Mouse (Mus musculus): ENCODE data around the gene Arhgef3.
"Not testable (repeated sequence)": the region's sequence is repeated elsewhere in the genome, so short reads cannot be mapped to it uniquely, and the experiment has no call there.

Gene Arhgef3

DNA sequence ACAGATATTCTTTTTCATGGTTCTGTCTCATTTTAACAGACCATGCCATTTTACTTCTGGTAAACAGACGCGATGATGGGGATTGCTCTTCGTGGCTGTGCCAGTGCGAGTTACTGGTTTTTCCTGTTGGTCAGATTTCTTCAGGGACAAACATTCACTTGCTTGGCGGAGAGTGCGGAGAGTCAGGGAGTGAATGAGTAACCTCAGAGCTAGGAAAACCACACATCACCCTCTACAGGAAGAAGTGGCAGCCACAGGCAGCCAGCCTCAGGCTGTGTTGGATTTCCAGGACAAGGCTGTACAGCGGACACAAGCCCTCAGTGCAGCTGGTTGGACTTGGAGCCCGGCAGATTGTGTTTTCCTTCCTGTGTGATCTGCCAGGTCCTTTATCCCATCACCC lies 82.3 kb downstream of the Arhgef3 start:
- no peak for DNase-seq (ENCODE audit: low spot score)

DNA sequence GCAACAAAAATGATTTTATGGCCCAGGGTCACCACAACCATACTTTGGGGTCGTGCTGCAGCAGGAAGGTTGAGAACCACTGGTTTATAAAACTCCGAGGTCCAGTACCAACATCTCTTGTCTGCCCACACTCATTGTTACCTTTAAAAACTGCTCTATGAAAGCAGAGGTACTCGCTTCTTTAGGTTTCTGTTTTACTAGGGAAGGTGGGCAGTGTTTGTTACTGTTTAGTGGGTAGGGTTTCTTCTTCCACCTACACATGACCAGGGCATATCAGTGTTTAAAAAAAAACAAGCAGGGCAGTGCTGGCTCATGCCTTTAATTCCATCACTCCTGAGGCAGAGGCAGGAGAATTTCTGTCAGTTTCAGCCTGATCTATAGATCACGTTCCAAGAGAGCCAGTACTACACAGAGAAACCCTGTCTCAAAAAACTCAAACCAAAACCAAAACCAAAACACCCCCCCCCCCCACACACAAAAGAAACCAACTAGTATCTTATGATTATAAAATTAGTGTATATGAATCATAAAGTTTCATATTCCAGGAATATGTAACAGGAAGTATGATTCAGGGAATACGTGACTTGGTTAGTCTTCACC lies 83.9 kb downstream of the Arhgef3 start:
- no peak for DNase-seq (ENCODE audit: low spot score)

DNA sequence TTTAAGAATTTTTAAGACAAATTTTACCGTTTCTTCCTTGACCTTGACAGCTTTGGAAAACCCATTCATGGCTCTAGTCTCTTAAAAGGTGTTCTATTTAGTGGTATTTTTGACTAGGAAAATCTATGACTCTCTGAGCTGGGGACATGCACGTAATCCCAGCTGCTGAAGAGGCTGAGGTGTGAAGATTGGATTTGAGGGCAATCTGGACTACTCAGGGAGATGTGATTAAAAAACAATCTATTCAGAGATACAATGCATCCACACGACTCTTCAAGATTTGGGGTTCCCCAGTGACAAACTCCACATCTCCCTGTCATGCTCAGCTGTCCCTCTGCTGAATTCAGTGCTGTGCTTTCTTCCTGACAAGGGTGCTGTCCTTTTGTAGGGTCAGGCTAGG lies 84.4 kb downstream of the Arhgef3 start:
- DNase-seq (ENCODE audit: low spot score): no peak

DNA sequence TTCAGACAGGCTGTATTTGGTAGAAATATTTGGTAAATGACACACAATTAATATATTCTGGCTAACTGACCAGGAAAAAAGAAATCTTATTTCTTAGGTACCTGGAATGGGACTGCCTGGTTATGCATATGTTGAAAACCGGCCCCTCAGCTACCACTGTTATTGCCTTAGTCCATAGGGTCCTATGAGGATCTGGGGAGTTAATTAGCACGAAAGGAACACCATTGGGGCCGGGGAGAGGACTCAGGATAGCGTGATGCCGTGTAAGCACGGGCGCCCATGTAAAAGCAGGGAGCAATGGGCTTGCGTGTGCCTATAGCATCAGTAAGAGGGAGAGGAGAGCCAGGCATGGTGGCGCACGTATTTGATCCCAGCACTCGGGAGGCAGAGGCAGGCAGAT lies 85.2 kb downstream of the Arhgef3 start:
- no peak for DNase-seq (ENCODE audit: low spot score)

DNA sequence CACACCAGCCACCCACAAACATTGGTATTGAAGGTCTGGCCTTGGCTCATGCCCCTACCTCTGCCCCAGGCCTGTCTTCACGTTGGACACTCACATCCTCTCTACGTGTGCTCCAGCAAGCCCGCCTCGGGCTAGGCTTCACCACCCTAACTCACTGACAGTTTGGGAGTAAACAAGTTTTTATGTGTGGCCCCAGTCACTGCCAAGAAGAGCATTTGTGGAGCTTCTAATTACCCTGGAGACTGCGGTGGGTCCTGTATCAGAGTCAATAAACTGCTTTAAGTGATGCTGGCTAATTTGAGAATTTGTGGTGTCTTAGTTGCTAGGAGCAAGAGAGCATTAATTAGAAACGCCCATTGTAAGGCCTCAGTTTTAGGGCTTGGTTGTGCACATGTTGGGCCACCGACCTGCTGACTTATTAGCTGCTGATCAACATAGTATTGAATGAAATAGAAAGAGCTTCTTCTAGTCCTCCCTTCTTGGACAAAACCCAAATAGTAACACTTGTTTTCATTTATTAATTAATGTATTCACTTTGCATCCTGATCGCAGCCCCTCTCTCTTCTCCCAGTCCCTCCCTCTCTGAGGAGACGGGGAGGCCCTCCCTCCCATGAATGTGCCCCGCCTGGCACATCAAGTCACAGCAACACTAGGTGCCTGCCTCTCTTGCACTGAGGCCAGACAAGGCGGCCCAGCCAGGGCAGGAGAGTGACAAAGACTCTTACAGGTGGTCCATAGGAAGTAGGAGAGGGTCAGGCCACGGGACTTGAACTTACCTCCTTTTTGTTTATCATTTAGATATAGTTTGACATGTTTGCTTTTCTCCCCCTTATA lies 86.3 kb downstream of the Arhgef3 start:
- no peak for DNase-seq (ENCODE audit: low spot score)

DNA sequence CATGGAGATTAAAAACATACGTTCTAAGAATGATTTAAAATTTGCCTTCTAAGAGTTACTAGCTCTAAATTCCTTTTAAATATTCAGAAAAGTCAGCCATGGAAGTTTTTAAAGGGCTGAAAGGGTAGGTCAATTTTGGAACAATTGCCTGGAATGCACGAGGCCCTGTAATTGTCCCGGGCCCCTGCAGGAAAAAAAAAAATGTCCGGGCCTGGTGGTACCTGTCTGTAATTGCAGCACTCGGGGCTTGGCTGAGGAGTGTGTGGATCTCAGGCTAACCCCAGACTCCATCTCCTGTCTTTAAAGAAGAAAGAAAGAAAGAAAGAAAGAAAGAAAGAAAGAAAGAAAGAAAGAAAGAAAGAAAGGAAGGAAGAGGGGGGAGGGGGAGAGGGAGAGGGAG lies 87.1 kb downstream of the Arhgef3 start:
- DNase-seq (ENCODE audit: low spot score): no peak

DNA sequence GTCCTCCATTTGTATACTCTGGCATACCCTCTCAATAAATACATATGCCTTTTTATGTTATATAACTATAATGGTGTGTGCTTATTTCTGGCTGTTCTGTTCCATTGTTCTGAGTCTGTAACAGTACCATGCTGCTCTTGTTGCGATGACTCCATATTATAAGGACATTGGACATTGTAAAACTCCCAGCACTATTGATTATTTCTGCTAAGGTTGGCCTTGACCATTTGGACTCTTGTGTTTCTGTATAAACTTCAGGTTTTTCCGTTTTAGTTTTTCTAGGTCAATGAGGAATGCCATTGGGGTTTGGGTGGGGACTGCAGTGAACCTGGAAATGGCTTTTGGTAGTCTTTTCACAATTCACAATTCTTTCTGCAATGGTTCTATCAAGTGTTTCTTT lies 90.0 kb downstream of the Arhgef3 start:
- DNase-seq (ENCODE audit: low spot score): no peak

DNA sequence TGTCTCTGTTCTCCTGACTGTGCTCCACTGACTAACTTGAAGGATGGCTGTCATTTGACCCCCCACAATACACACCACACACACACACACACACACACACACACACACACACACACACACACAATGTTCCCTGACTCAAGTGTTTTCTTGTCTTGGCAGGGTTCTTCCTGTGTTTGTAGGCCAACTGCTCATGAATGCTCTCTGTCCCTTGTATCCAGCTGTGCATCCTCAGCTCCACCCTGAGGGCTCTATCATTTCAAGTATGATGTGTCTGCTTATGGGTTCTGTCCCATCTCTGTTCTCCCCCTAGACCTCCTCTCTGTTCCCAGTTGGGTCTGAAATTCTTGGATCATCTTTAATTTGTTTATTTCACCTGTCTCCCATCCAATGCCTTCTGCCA lies 91.7 kb downstream of the Arhgef3 start:
- DNase-seq (ENCODE audit: low spot score): no peak

DNA sequence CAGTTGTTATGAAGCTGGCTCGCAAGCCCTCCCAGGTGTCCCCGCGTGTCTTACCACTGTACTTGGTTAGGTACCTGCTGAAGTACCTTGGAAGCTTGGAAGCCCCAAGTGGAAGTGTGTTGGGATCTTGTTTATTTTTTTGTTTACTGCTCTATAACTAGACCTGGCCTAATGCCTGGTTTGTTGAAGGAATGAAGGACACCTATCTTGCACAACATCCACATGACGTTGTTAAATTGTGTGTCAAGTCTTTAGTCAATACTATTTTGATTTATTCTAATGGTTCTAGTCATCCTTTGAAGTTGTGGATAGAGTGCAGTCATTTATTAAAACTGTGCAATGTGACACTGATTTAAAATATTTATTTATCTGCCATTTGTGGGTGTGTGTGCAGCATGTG lies 94.8 kb downstream of the Arhgef3 start:
- DNase-seq (ENCODE audit: low spot score): no peak

DNA sequence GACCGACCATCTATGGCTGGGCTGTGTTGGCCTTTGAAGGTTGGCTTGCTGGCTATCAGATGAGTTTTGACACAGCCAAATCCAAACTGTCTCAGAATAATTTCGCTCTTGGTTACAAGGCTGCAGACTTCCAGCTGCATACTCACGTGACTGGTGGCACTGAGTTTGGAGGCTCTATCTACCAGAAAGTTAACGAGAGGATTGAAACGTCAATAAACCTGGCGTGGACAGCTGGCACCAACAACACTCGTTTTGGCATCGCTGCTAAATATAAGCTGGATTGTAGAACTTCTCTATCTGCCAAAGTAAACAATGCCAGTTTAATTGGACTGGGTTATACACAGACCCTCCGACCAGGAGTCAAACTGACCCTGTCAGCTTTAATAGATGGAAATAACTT lies 96.1 kb downstream of the Arhgef3 start:
- DNase-seq (ENCODE audit: low spot score): not testable (repeated sequence)

DNA sequence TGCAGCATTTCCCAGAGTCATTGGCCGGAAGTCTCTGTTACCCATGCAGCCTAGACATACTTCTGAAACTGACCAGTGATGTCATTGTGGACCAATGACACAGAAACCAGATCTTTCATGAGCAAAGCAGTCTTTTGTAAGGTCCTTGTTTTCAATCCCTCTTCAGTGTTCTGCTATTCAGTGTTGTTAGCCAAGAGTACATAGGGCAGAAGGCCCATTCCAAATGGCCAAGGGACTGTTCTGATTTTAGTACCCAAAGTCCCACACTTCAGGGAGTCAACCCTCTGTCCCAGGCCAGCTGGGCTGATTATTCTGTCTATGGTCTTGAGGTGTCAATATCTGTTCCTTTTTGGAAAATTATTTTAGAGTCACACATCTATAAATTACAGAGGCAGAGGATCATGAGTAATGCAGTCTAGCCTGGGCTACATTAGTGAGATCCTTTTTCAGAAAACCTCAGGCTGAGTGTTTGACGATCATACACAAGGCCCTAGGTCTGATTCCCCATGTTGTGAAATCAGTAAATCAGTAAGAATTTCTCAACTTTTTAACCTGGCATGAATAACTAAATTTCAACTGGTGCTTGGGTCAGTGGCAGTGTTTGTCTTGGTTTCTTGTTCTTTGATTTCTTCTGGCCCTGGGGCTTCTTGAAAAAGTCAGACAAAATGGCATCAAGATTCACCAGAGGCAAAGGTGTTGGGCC lies 97.2 kb downstream of the Arhgef3 start:
- DNase-seq (ENCODE audit: low spot score): no peak

DNA sequence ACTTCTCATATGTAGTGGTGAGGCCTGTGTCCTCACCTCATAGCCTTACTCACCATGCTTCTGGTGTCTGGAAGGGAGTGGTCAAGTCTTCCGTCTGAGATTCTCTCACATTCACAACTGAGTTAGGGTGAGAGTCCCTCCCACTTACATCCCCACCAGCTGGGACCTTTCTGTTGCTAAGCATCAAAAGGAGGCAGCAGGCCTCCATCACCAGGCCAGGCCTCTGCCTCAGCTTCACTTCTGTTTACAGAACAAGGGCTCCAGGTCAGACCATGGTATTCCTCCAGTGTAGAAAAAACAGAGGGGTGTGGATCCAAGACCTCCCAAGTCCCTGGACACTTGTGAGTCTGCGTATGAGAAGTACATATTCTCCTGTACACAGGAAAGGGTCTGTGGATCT lies 99.5 kb downstream of the Arhgef3 start:
- no peak for DNase-seq (ENCODE audit: low spot score)

DNA sequence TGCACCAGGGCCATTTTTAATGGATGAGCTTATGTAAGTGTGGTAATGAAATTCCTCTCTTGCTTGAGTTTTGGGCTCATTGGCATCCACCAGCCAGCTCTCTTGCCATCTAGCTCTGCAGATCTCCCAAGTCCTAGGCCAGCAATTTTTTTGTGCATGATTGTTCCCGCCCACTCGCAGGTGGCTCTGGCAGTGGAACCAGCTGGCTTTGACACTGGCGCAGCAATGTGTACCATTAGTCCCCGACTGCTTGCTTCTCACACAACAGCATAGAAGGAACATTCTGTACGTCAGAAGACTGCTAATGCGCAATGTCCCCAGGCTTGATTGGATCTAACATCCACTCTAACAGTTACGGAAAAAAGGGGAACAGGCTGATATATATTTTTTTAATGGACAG lies 105.0 kb downstream of the Arhgef3 start:
- DNase-seq (ENCODE audit: low spot score): no peak

DNA sequence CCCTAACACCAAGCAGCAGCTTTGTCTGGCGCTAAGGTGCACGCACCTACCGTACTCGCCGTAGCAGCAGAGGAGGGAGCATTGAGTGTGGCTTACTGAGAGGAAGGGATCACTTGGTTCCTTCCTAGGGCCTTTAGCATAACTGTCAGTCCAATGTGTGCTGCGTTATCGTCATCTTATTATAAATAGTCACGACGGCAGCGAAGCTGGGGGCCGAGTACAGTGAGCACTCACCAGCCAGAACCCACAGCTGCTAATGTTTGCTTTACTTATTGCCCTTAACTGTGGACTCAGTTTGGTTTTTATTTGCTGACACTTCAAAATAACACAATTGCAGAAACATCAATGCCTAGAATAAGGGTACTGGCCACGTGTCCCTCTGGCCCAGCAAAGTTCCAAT lies 105.6 kb downstream of the Arhgef3 start:
- DNase-seq (ENCODE audit: low spot score): no peak

DNA sequence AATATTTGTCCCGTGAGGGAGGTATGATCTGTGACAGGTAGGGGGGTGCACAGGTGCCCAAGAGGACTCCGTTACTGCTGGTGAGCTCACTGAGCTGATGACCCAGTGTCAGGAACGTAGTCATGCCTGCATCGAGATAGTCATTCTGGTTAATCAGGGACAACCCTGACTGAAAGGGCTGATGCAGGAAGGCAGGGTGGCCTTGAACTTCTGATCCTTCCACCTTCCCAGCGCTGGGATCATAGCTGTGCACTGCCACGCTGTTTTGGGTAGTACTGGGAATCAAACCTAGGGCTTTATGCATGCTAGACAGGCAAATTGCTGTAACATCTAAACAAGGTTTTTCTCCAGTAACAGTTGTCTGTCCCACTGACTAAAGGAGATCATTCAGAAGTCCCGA lies 109.9 kb downstream of the Arhgef3 start:
- DNase-seq (ENCODE audit: low spot score): no peak

DNA sequence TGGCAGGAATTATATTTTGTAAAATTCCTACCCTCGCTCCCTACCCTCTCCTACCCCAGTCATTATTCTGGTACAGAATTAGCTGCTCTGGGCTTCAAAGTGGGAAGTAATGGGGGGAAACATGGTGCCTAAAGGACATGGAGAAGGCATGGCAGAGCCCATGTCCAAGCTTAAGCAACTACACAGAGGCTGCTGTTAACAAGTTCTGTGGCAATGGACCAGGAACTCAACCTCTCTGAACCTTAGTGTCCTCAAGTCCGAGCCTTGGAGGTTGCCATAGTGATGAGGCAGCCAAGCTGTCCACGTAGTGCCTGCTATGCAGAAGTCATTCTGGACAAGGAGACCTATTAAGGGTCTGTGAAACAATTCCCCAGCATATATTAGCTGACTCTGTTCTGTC lies 111.6 kb downstream of the Arhgef3 start:
- no peak for DNase-seq (ENCODE audit: low spot score)

DNA sequence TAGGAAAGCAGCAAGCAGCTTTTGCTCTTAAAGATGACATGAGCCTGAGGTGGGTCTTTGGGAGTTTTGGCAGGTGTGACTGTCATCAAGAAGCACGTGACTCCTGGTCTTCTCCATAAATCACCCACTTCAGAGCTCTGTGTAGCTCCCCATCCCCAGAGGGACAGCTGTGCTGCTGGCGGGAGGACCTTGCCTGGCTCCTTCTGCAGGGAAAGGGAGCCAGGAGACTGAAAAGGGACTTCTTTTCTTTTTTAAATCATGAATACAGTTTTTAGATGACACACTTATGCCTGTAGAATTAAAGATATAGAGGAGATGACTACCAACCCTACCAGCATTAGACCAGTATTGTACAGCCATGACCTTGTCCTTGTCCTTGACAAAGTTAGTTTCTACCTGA lies 113.6 kb downstream of the Arhgef3 start:
- DNase-seq (ENCODE audit: low spot score): no peak

DNA sequence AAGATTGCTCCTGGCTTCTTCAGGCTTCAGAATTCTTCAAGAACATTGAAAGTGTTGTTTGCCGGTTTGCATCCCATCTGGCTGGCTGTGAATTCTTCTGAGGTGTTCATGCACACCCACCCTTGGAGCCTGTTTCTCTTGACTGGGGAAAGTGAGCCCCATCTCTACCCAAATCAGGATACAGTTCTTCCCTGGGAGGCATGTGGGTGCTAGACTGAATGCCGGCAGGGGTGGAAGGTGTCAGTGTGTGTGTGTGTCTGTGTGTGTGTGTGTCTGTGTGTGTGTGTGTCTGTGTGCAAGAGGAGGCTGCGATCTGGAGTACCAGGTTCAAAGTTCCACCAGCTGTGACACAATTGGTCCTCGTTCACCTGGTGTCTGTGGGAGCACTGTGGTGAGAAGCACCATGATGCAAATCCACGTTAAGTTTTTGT lies 114.3 kb downstream of the Arhgef3 start:
- DNase-seq (ENCODE audit: low spot score): no peak

DNA sequence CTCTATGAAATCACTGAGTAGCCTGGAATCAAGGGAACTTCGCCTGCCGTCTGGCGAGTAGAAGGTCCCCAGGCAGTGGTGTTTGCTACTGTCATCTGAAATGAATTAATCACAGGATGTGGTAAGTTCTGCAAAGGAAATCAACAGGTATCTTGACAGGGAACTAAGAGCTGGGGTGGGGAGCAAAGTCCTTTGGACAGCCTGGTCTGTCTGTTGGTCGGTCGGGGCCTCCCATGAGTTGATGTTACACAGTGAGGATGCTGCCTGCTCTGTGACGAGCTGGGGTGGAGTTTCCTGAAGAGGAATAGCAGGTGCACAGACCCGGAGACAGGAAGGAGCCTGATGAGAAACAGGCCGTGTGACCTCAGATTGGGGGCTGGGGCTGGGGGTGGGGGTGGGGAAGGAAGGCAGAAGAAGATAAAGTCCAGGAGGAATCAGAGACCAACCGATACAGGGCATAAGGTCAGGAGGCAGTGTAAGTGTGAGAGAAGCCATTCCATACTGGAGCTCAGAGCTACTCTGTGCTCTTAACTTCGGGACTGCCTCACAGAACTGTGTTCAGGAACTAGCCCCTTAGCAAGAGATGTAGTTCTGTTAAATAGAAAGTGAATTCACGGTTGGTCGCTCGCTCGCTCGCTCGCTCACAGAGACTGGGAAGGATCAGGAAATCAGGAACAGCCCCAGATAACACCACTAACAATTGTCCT lies 114.9 kb downstream of the Arhgef3 start:
- no peak for DNase-seq (ENCODE audit: low spot score)

DNA sequence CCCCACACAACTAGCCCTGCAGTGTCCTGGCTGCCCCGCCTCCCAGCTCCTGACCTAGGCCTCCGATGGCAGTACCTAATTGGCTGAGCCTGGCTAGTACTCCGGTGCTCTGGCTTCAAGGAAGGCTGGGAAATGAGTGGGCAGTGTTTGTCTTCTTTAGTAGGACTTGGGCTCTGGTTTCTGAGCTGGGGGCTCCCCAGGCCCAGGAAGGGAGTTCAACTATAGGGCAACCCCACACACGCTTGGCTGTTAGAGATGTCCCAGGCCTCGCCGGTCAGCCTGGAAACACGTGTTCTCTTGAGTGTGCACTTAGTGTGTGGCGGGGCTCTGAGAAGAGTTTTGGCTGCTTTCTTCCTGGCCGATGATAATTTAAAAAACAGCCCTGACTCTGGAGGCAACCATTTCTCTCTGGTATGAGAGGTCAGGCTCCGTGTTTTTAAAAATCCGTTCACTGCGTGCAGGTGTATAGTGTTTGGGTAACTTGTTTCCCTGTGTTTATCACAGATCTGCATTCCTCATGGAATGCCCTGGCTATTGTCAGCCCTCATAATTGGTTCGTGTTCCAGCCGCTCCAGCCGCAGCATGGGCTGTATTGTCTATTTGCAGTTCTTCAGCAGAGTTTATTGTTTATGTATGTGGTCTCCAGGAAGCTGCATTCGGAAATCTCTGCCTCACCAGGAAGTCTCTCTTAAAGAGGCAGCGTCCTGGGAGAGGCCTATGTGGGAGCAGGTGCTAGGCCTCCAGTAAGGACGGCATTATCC lies 115.7 kb downstream of the Arhgef3 start:
- DNase-seq (ENCODE audit: low spot score): no peak

DNA sequence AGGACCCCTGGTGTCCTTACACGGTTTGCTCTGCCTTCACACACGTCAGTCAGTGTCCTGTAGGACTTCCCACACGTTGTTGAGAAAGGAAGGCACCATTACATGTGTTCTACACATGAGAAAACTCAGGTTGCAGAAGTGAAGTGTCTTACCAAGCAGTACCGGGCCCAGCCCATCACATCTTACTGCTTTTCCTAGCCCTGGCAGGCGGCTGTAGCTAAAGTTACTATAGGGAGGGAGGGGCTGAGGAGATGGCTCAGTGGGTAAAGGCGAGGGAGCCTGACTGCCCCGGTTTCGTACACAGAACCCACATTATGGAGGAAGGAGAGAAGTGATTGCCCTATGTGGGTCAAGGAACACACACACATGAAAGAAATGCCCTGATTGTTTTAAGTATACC lies 116.8 kb downstream of the Arhgef3 start:
- no peak for DNase-seq (ENCODE audit: low spot score)

Data from c-Kit-positive CD71-positive TER-119-positive erythroid progenitor cells, embryonic 14.5 days (primary cell).